Mouse (Mus musculus) heart, postnatal 0 days (tissue): ENCODE results near the gene Avil. TPM values are rescaled to one million over a fixed set of nuclear protein-coding genes. Genes with fewer than 3 reads are reported as not detected.
"Not testable (repeated sequence)": the region's sequence is repeated elsewhere in the genome, so short reads cannot be mapped to it uniquely, and the experiment has no call there.

Experiments used
- ATAC-seq: fragments of 200-750 bp; cut with Nextera tagmentation; 2 replicates; pipeline ENCODE4 v1.8.0; 2017; ENCODE audit warnings: low read depth, moderate number of reproducible peaks, moderate library complexity; ENCODE audit not compliant: insufficient read depth
- DNase-seq: peaks from one replicate; pipeline ENCODE4 v3.0.0-alpha.2; 2016; ENCODE audit warnings: low spot score
- H3K27ac ChIP-seq: fragments of 300-500 bp; sonication (generic); 2 replicates; pipeline ENCODE4 v1.5.1; 2014; ENCODE audit warnings: low read depth, mild to moderate bottlenecking
- H3K27me3 ChIP-seq: fragments of 300-500 bp; sonication (generic); 2 replicates; pipeline ENCODE4 v1.6.1; 2014; ENCODE audit warnings: low read length, mixed read lengths; ENCODE audit not compliant: control insufficient read depth, insufficient read depth
- H3K36me3 ChIP-seq: fragments of 300-500 bp; sonication (generic); replicated peaks from 2 replicates; pipeline ENCODE4 v1.6.1; 2014; ENCODE audit warnings: low read length, mixed read lengths; ENCODE audit not compliant: control insufficient read depth, insufficient read depth
- H3K4me1 ChIP-seq: fragments of 300-500 bp; sonication (generic); 2 replicates; pipeline ENCODE4 v1.6.1; 2014; ENCODE audit warnings: antibody characterized with exemption; ENCODE audit not compliant: control insufficient read depth, insufficient read depth
- H3K4me2 ChIP-seq: fragments of 300-500 bp; sonication (generic); 2 replicates; pipeline ENCODE4 v1.6.1; 2014; ENCODE audit warnings: low read depth, mild to moderate bottlenecking, low read length, moderate library complexity
- H3K4me3 ChIP-seq: fragments of 300-500 bp; sonication (generic); 2 replicates; pipeline ENCODE4 v1.5.1; 2014; ENCODE audit warnings: low read depth, low read length
- H3K9ac ChIP-seq: fragments of 300-500 bp; sonication (generic); replicated peaks from 2 replicates; pipeline ENCODE4 v1.6.1; 2014; ENCODE audit warnings: low read depth, low read length, mixed read lengths
- H3K9me3 ChIP-seq: fragments of 300-500 bp; sonication (generic); replicated peaks from 2 replicates; pipeline ENCODE4 v1.6.1; 2016; ENCODE audit warnings: low read length; ENCODE audit not compliant: control insufficient read depth
- CTCF ChIP-seq: IDR thresholded peaks from 2 replicates; pipeline ENCODE4 v1.5.1; 2016; ENCODE audit warnings: antibody characterized with exemption, control low read depth, low read depth
- EP300 ChIP-seq: IDR thresholded peaks from 2 replicates; pipeline ENCODE4 v1.6.1; 2016; ENCODE audit warnings: antibody characterized with exemption, low read depth
- WGBS: fragments of 180-500 bp; shearing (Covaris S2); extraction: QIAGEN DNeasy Blood & Tissue Kit; methylation state at CpG from one replicate; pipeline ENCODE4 v1.1.7; 2014; 5-methylcytosine and 5-hydroxymethylcytosine counted together
- polyA plus RNA-seq: library from polyadenylated mRNA; unstranded; fragments of >200 nt; fragmentation: Nextera tagmentation; extraction: Ambion mirVana; gene quantifications from 2 replicates; pipeline ENCODE4 v1.2.1, GENCODE M21; 2015
- total RNA-seq: library from RNA; depleted of rRNA; stranded (reverse); fragments of >200 nt; gene quantifications from 2 replicates; pipeline ENCODE4 v1.2.3, GENCODE M21; 2014; ENCODE audit warnings: low replicate concordance

Avil gene
- total and polyA plus RNA-seq, 2 experiments from 2014 or later, result 0.04 to 0.07 TPM

- Histone ChIP-seq H3K4me2 (peak overlapping the region; percentile 100), H3K27me3 (peaks cover 17% of the 10 kb centered on the region), H3K4me1 (no peaks in the 10 kb centered on the region), H3K9ac (no peak overlapping the region), H3K4me3 (peak overlapping the region; percentile 76), H3K27ac (no peak overlapping the region), H3K36me3 (no peaks in the 10 kb centered on the region), H3K9me3 (no peaks in the 10 kb centered on the region)
- DNase-seq (no peak), ATAC-seq (no peak)
- no peak for TF ChIP-seq CTCF
- TF ChIP-seq EP300, result no peak
- WGBS, result 11% methylated on average over 8 of the region's 8 CpGs
These were observed 58.2 kb downstream of the Avil start for GRCm38 (mm10) chr10:127058708-127059107.

GRCm38 (mm10) chr10:127059174-127059967 lies 58.9 kb downstream of the Avil start:
- Histone ChIP-seq H3K9me3 (no peaks in the 10 kb centered on the region), H3K4me2 (peak overlapping the region; percentile 100), H3K27me3 (peaks cover 17% of the 10 kb centered on the region), H3K27ac (no peak overlapping the region), H3K9ac (peak overlapping the region; percentile 59), H3K36me3 (no peaks in the 10 kb centered on the region), H3K4me1 (peaks cover 2% of the 10 kb centered on the region; the same call in 1 of the 2 replicates), H3K4me3 (peak overlapping the region; percentile 76)
- ATAC-seq (no peak), DNase-seq (no peak)
- 1% methylated on average over 29 of the region's 92 CpGs for WGBS
- TF ChIP-seq CTCF, result no peak
- no peak for TF ChIP-seq EP300

GRCm38 (mm10) chr10:127059968-127060916 lies 59.7 kb downstream of the Avil start, which contains the start of gene March9:
March9 (minus strand) TSS chr10:127060184.
- Histone ChIP-seq H3K4me2 (peak within 1 kb of the TSS; percentile 100), H3K9ac (peak within 1 kb of the TSS; percentile 59), H3K4me1 (peaks cover 7% of the 10 kb centered on the region), H3K36me3 (peaks cover 7% of the 10 kb centered on the region), H3K27me3 (peaks cover 17% of the 10 kb centered on the region), H3K9me3 (no peaks in the 10 kb centered on the region), H3K27ac (no peak within 1 kb of the TSS), H3K4me3 (peak within 1 kb of the TSS; percentile 76)
- no peak for TF ChIP-seq EP300
- no peak for TF ChIP-seq CTCF
- no peak for DNase-seq
- no peak for ATAC-seq
- WGBS, result 2% methylated on average over 47 of the region's 72 CpGs

- DNase-seq (no peak), ATAC-seq (no peak)
- H3K4me1 ChIP-seq, result peaks cover 7% of the 10 kb centered on the region
- peaks cover 17% of the 10 kb centered on the region for H3K27me3 ChIP-seq
- H3K36me3 ChIP-seq, result peaks cover 15% of the 10 kb centered on the region
- no peak overlapping the region for H3K4me3 ChIP-seq
- TF ChIP-seq EP300, result no peak
- TF ChIP-seq CTCF, result no peak
- H3K27ac ChIP-seq, result no peak overlapping the region
- no peak overlapping the region for H3K9ac ChIP-seq
- H3K4me2 ChIP-seq, result no peak overlapping the region
- 45% methylated on average over 5 of the region's 5 CpGs for WGBS
- H3K9me3 ChIP-seq, result no peaks in the 10 kb centered on the region
These were observed 60.6 kb downstream of the Avil start for GRCm38 (mm10) chr10:127061085-127061484.

- TF ChIP-seq CTCF (no peak), EP300 (no peak)
- H3K4me1 ChIP-seq, result peaks cover 7% of the 10 kb centered on the region
- H3K36me3 ChIP-seq, result peaks cover 19% of the 10 kb centered on the region
- ATAC-seq, result no peak
- no peak overlapping the region for H3K4me2 ChIP-seq
- peaks cover 17% of the 10 kb centered on the region for H3K27me3 ChIP-seq
- no peak overlapping the region for H3K4me3 ChIP-seq
- DNase-seq, result no peak
- H3K9me3 ChIP-seq, result no peaks in the 10 kb centered on the region
- no peak overlapping the region for H3K9ac ChIP-seq
- no peak overlapping the region for H3K27ac ChIP-seq
- WGBS, result 66% methylated on average over 2 of the region's 2 CpGs
These were observed 61.0 kb downstream of the Avil start for GRCm38 (mm10) chr10:127061513-127061912.

- not testable (repeated sequence) for H3K4me1 ChIP-seq, ATAC-seq, H3K4me2 ChIP-seq, H3K9ac ChIP-seq, DNase-seq, H3K4me3 ChIP-seq, H3K27ac ChIP-seq, H3K9me3 ChIP-seq
- Histone ChIP-seq H3K27me3 (peaks cover 17% of the 10 kb centered on the region), H3K36me3 (peaks cover 25% of the 10 kb centered on the region)
- WGBS, result 82% methylated on average over 4 of the region's 4 CpGs
These were observed 61.6 kb downstream of the Avil start for GRCm38 (mm10) chr10:127062101-127062500.
